Mouse (Mus musculus): ENCODE results near the gene Gcm2. TPM values are rescaled to one million over a fixed set of nuclear protein-coding genes. Genes with fewer than 3 reads are reported as not detected.
A peak's percentile ranks its signal among the peaks of the same experiment; 100 is the strongest.

Gcm2 gene
- polyA plus RNA-seq, 1 experiment, result 0.08 TPM

- H3K4me1 ChIP-seq (replicated peaks; ENCODE audit: control insufficient read depth, insufficient read depth, low read length), result no peaks in the 10 kb centered on the region
- no peak for DNase-seq
- H3K36me3 ChIP-seq (ENCODE audit: control insufficient read depth, insufficient read depth, low read length), result no peaks in the 10 kb centered on the region
- no peak overlapping the region for H3K4me3 ChIP-seq (ENCODE audit: control insufficient read depth, insufficient read depth, low read length)
- TF ChIP-seq CTCF (IDR thresholded peaks at IDR 0.05; ENCODE audit: borderline replicate concordance, control insufficient read depth, extremely low read depth, insufficient read depth, low read length, poor library complexity) (no peak), POLR2A (IDR thresholded peaks at IDR 0.05; ENCODE audit: control insufficient read depth, extremely low read depth, insufficient read depth, low read length, poor library complexity) (no peak)
- no peaks in the 10 kb centered on the region; the same call in 1 of the 2 replicates for H3K27me3 ChIP-seq (ENCODE audit: control insufficient read depth, insufficient read depth, low read length)
- 51% methylated on average over 2 of the region's 2 CpGs for WGBS
- no peak overlapping the region for H3K27ac ChIP-seq (ENCODE audit: control insufficient read depth, insufficient read depth, low read length)
These were observed 25.7 kb downstream of the Gcm2 start for GRCm38 (mm10) chr13:41085140-41085539.

- TF ChIP-seq CTCF (IDR thresholded peaks at IDR 0.05; ENCODE audit: borderline replicate concordance, control insufficient read depth, extremely low read depth, insufficient read depth, low read length, poor library complexity), result no peak
- TF ChIP-seq POLR2A (IDR thresholded peaks at IDR 0.05; ENCODE audit: control insufficient read depth, extremely low read depth, insufficient read depth, low read length, poor library complexity), result no peak
- H3K27me3 ChIP-seq (ENCODE audit: control insufficient read depth, insufficient read depth, low read length), result no peaks in the 10 kb centered on the region; the same call in 1 of the 2 replicates
These were observed 26.3 kb downstream of the Gcm2 start for GRCm38 (mm10) chr13:41084521-41084920.

GRCm38 (mm10) chr13:41080700-41081099, 30.1 kb downstream of the Gcm2 start:
- Histone ChIP-seq H3K4me3 (ENCODE audit: control insufficient read depth, insufficient read depth, low read length) (no peak overlapping the region), H3K27ac (ENCODE audit: control insufficient read depth, insufficient read depth, low read length) (no peak overlapping the region), H3K4me1 (replicated peaks; ENCODE audit: control insufficient read depth, insufficient read depth, low read length) (peaks cover 3% of the 10 kb centered on the region), H3K36me3 (ENCODE audit: control insufficient read depth, insufficient read depth, low read length) (no peaks in the 10 kb centered on the region), H3K27me3 (ENCODE audit: control insufficient read depth, insufficient read depth, low read length) (peaks cover 7% of the 10 kb centered on the region; the same call in 1 of the 2 replicates)
- no peak for DNase-seq
- WGBS, result 88% methylated on average over 6 of the region's 6 CpGs
- TF ChIP-seq POLR2A (IDR thresholded peaks at IDR 0.05; ENCODE audit: control insufficient read depth, extremely low read depth, insufficient read depth, low read length, poor library complexity), result no peak
- no peak for TF ChIP-seq CTCF (IDR thresholded peaks at IDR 0.05; ENCODE audit: borderline replicate concordance, control insufficient read depth, extremely low read depth, insufficient read depth, low read length, poor library complexity)

More at GRCm38 (mm10) chr13:41084521-41084920, 26.3 kb downstream of the Gcm2 start:
- Histone ChIP-seq H3K36me3 (ENCODE audit: control insufficient read depth, insufficient read depth, low read length) (no peaks in the 10 kb centered on the region), H3K4me1 (replicated peaks; ENCODE audit: control insufficient read depth, insufficient read depth, low read length) (peaks cover under 1% of the 10 kb centered on the region), H3K27ac (ENCODE audit: control insufficient read depth, insufficient read depth, low read length) (no peak overlapping the region), H3K4me3 (ENCODE audit: control insufficient read depth, insufficient read depth, low read length) (no peak overlapping the region)
- no peak for DNase-seq
- 19% methylated on average over 3 of the region's 3 CpGs for WGBS

- peaks cover 3% of the 10 kb centered on the region for H3K4me1 ChIP-seq (replicated peaks; ENCODE audit: control insufficient read depth, insufficient read depth, low read length)
- WGBS, result 57% methylated on average over 5 of the region's 5 CpGs
- no peak for TF ChIP-seq POLR2A (IDR thresholded peaks at IDR 0.05; ENCODE audit: control insufficient read depth, extremely low read depth, insufficient read depth, low read length, poor library complexity)
- DNase-seq, result no peak
- H3K36me3 ChIP-seq (ENCODE audit: control insufficient read depth, insufficient read depth, low read length), result no peaks in the 10 kb centered on the region
- H3K4me3 ChIP-seq (ENCODE audit: control insufficient read depth, insufficient read depth, low read length), result no peak overlapping the region
- peaks cover 7% of the 10 kb centered on the region; the same call in 1 of the 2 replicates for H3K27me3 ChIP-seq (ENCODE audit: control insufficient read depth, insufficient read depth, low read length)
- no peak overlapping the region for H3K27ac ChIP-seq (ENCODE audit: control insufficient read depth, insufficient read depth, low read length)
These were observed 31.0 kb downstream of the Gcm2 start for GRCm38 (mm10) chr13:41079859-41080258.

- WGBS, result 3% methylated on average over 36 of the region's 40 CpGs
- Histone ChIP-seq H3K4me1 (replicated peaks; ENCODE audit: control insufficient read depth, insufficient read depth, low read length) (peaks cover 3% of the 10 kb centered on the region), H3K36me3 (ENCODE audit: control insufficient read depth, insufficient read depth, low read length) (no peaks in the 10 kb centered on the region), H3K4me3 (ENCODE audit: control insufficient read depth, insufficient read depth, low read length) (peak within 1 kb of the TSS; percentile 12; the same call in 1 of the 2 replicates), H3K27ac (ENCODE audit: control insufficient read depth, insufficient read depth, low read length) (no peak within 1 kb of the TSS), H3K27me3 (ENCODE audit: control insufficient read depth, insufficient read depth, low read length) (peaks cover 7% of the 10 kb centered on the region; the same call in 1 of the 2 replicates)
- TF ChIP-seq POLR2A (IDR thresholded peaks at IDR 0.05; ENCODE audit: control insufficient read depth, extremely low read depth, insufficient read depth, low read length, poor library complexity) (no peak), CTCF (IDR thresholded peaks at IDR 0.05; ENCODE audit: borderline replicate concordance, control insufficient read depth, extremely low read depth, insufficient read depth, low read length, poor library complexity) (no peak)
- peak; percentile 47 for DNase-seq
These were observed 31.4 kb downstream of the Gcm2 start, which contains the start of gene Mak for GRCm38 (mm10) chr13:41079421-41079780. Gene Mak (minus strand): TSS chr13:41079706.

- WGBS, result 25% methylated on average over 23 of the region's 24 CpGs
- peaks cover 7% of the 10 kb centered on the region; the same call in 1 of the 2 replicates for H3K27me3 ChIP-seq (ENCODE audit: control insufficient read depth, insufficient read depth, low read length)
- H3K4me3 ChIP-seq (ENCODE audit: control insufficient read depth, insufficient read depth, low read length), result no peak overlapping the region
- H3K27ac ChIP-seq (ENCODE audit: control insufficient read depth, insufficient read depth, low read length), result no peak overlapping the region
- peaks cover 3% of the 10 kb centered on the region for H3K4me1 ChIP-seq (replicated peaks; ENCODE audit: control insufficient read depth, insufficient read depth, low read length)
- DNase-seq, result no peak
- no peak for TF ChIP-seq POLR2A (IDR thresholded peaks at IDR 0.05; ENCODE audit: control insufficient read depth, extremely low read depth, insufficient read depth, low read length, poor library complexity)
- no peak for TF ChIP-seq CTCF (IDR thresholded peaks at IDR 0.05; ENCODE audit: borderline replicate concordance, control insufficient read depth, extremely low read depth, insufficient read depth, low read length, poor library complexity)
- H3K36me3 ChIP-seq (ENCODE audit: control insufficient read depth, insufficient read depth, low read length), result no peaks in the 10 kb centered on the region
These were observed 32.0 kb downstream of the Gcm2 start for GRCm38 (mm10) chr13:41078690-41079420.
